Mouse (Mus musculus) common myeloid progenitor, adult 5-6 weeks (primary cell): Measurements from ENCODE around the gene Cadm4. TPM values are rescaled to one million over a fixed set of nuclear protein-coding genes. Genes with fewer than 3 reads are reported as not detected.
"Not testable (repeated sequence)": the region's sequence is repeated elsewhere in the genome, so short reads cannot be mapped to it uniquely, and the experiment has no call there.

Source experiments
- ATAC-seq: replicated peaks from 2 replicates; pipeline ENCODE4 v1.8.0; 2016; ENCODE audit warnings: low read depth, mild to moderate bottlenecking, moderate TSS enrichment, inconsistent platforms; ENCODE audit not compliant: poor library complexity, severe bottlenecking
- total RNA-seq: library from RNA; stranded (forward); fragments of 200-1000, 187-1606 nt; gene quantifications from 2 replicates; pipeline ENCODE4 v1.2.3, GENCODE M21; 2017

Cadm4 gene
- total RNA-seq, 1 experiment from 2014 or later, result not detected

GRCm38 (mm10) chr7:24462388-24463319, 19.2 kb upstream of the Cadm4 start, which contains the start of gene Plaur:
Plaur (plus strand) TSS chr7:24462484.
- peak; percentile 46 for ATAC-seq

- ATAC-seq, result no peak
Observed at GRCm38 (mm10) chr7:24466835-24467234, 15.0 kb upstream of the Cadm4 start.

- ATAC-seq, result no peak
Observed at GRCm38 (mm10) chr7:24467886-24468285, 13.9 kb upstream of the Cadm4 start.

GRCm38 (mm10) chr7:24469126-24469525, 12.7 kb upstream of the Cadm4 start:
- no peak for ATAC-seq

GRCm38 (mm10) chr7:24470356-24470755, 11.5 kb upstream of the Cadm4 start:
- no peak for ATAC-seq

- no peak for ATAC-seq
Observed at GRCm38 (mm10) chr7:24472442-24472841, 9.4 kb upstream of the Cadm4 start.

GRCm38 (mm10) chr7:24472937-24473336, 8.9 kb upstream of the Cadm4 start:
- ATAC-seq, result no peak

GRCm38 (mm10) chr7:24473913-24474529, 7.8 kb upstream of the Cadm4 start:
- ATAC-seq, result peak; percentile 89

- no peak for ATAC-seq
Observed at GRCm38 (mm10) chr7:24474811-24475506, 6.9 kb upstream of the Cadm4 start.

- ATAC-seq, result no peak
Observed at GRCm38 (mm10) chr7:24476338-24476737, 5.5 kb upstream of the Cadm4 start.

GRCm38 (mm10) chr7:24476856-24477255, 5.0 kb upstream of the Cadm4 start:
- ATAC-seq, result no peak

GRCm38 (mm10) chr7:24478911-24479310, 2.9 kb upstream of the Cadm4 start:
- no peak for ATAC-seq

GRCm38 (mm10) chr7:24479685-24480084, 2.1 kb upstream of the Cadm4 start:
- no peak for ATAC-seq

- no peak for ATAC-seq
Observed at GRCm38 (mm10) chr7:24480121-24480941, 1.5 kb upstream of the Cadm4 start.

- ATAC-seq, result peak; percentile 18
Observed at GRCm38 (mm10) chr7:24480986-24481473, 793 bp upstream of the Cadm4 start.

GRCm38 (mm10) chr7:24482208-24483020, 591 bp downstream of the Cadm4 start:
- no peak for ATAC-seq

- ATAC-seq, result not testable (repeated sequence)
Observed at GRCm38 (mm10) chr7:24483291-24483690, 1.5 kb downstream of the Cadm4 start.

GRCm38 (mm10) chr7:24485481-24485880, 3.7 kb downstream of the Cadm4 start:
- ATAC-seq, result no peak

GRCm38 (mm10) chr7:24486654-24487130, 4.9 kb downstream of the Cadm4 start:
- no peak for ATAC-seq
